Mouse (Mus musculus) brain, embryonic 14.5 days (tissue): ENCODE data around the gene Hhat.

Experiments used
- CTCF ChIP-seq: fragments of 200-500 bp; IDR thresholded peaks from 2 replicates; pipeline ENCODE4 v1.5.1; 2012; ENCODE audit warnings: inconsistent platforms, mild to moderate bottlenecking, moderate library complexity, borderline replicate concordance; ENCODE audit not compliant: insufficient read depth, insufficient read length; ENCODE audit errors: extremely low read depth
- POLR2A ChIP-seq: fragments of 200-500 bp; IDR thresholded peaks from 2 replicates; pipeline ENCODE4 v1.6.1; 2012; ENCODE audit warnings: mild to moderate bottlenecking, inconsistent platforms, borderline replicate concordance; ENCODE audit not compliant: poor library complexity, insufficient read depth, insufficient read length, severe bottlenecking; ENCODE audit errors: extremely low read depth

- no peak for TF ChIP-seq POLR2A
- no peak for TF ChIP-seq CTCF
These were observed 35.4 kb upstream of the Hhat start for GRCm38 (mm10) chr1:192806168-192807157.
